Mouse (Mus musculus): ENCODE measurements around the gene Iqsec1.

The Iqsec1 gene

GRCm38 (mm10) chr6:90988648-90989317, at the start of gene Iqsec1:
Gene Iqsec1 (minus strand): TSS chr6:90988685.
- Histone ChIP-seq H3K27me3 (ENCODE audit: control insufficient read depth, insufficient read depth, low read length, poor library complexity, severe bottlenecking) (no peaks in the 10 kb centered on the region), H3K36me3 (ENCODE audit: control insufficient read depth, insufficient read depth, low read length, poor library complexity, severe bottlenecking) (no peaks in the 10 kb centered on the region)
- DNase-seq (ENCODE audit: low read depth, low spot score), result peak; percentile 74

GRCm38 (mm10) chr6:91028256-91028655, 39.8 kb upstream of the Iqsec1 start:
- no peaks in the 10 kb centered on the region for H3K27me3 ChIP-seq (ENCODE audit: control insufficient read depth, insufficient read depth, low read length, poor library complexity, severe bottlenecking)

GRCm38 (mm10) chr6:91020810-91021209, 32.3 kb upstream of the Iqsec1 start:
- DNase-seq (ENCODE audit: low read depth, low spot score), result no peak
- no peaks in the 10 kb centered on the region for H3K27me3 ChIP-seq (ENCODE audit: control insufficient read depth, insufficient read depth, low read length, poor library complexity, severe bottlenecking)
- peaks cover 6% of the 10 kb centered on the region for H3K36me3 ChIP-seq (ENCODE audit: control insufficient read depth, insufficient read depth, low read length, poor library complexity, severe bottlenecking)

More at GRCm38 (mm10) chr6:91028256-91028655, 39.8 kb upstream of the Iqsec1 start:
- no peak for DNase-seq (ENCODE audit: low read depth, low spot score)
- peaks cover 6% of the 10 kb centered on the region for H3K36me3 ChIP-seq (ENCODE audit: control insufficient read depth, insufficient read depth, low read length, poor library complexity, severe bottlenecking)

GRCm38 (mm10) chr6:91016600-91017230, 28.2 kb upstream of the Iqsec1 start:
- no peaks in the 10 kb centered on the region for H3K27me3 ChIP-seq (ENCODE audit: control insufficient read depth, insufficient read depth, low read length, poor library complexity, severe bottlenecking)

GRCm38 (mm10) chr6:91014198-91014958, 25.9 kb upstream of the Iqsec1 start:
- Histone ChIP-seq H3K36me3 (ENCODE audit: control insufficient read depth, insufficient read depth, low read length, poor library complexity, severe bottlenecking) (peaks cover 4% of the 10 kb centered on the region), H3K27me3 (ENCODE audit: control insufficient read depth, insufficient read depth, low read length, poor library complexity, severe bottlenecking) (no peaks in the 10 kb centered on the region)
- DNase-seq (ENCODE audit: low read depth, low spot score), result no peak

More at GRCm38 (mm10) chr6:91016600-91017230, 28.2 kb upstream of the Iqsec1 start:
- H3K36me3 ChIP-seq (ENCODE audit: control insufficient read depth, insufficient read depth, low read length, poor library complexity, severe bottlenecking), result peaks cover 6% of the 10 kb centered on the region
- no peak for DNase-seq (ENCODE audit: low read depth, low spot score)

GRCm38 (mm10) chr6:91012458-91012857, 24.0 kb upstream of the Iqsec1 start:
- peaks cover 3% of the 10 kb centered on the region; the same call in 1 of the 2 replicates for H3K36me3 ChIP-seq (ENCODE audit: control insufficient read depth, insufficient read depth, low read length, poor library complexity, severe bottlenecking)
- DNase-seq (ENCODE audit: low read depth, low spot score), result no peak

GRCm38 (mm10) chr6:91011568-91011967, 23.1 kb upstream of the Iqsec1 start:
- no peak for DNase-seq (ENCODE audit: low read depth, low spot score)
- H3K36me3 ChIP-seq (ENCODE audit: control insufficient read depth, insufficient read depth, low read length, poor library complexity, severe bottlenecking), result peaks cover 3% of the 10 kb centered on the region; the same call in 1 of the 2 replicates

More at GRCm38 (mm10) chr6:91012458-91012857, 24.0 kb upstream of the Iqsec1 start:
- no peaks in the 10 kb centered on the region for H3K27me3 ChIP-seq (ENCODE audit: control insufficient read depth, insufficient read depth, low read length, poor library complexity, severe bottlenecking)

GRCm38 (mm10) chr6:91008284-91008830, 19.9 kb upstream of the Iqsec1 start:
- Histone ChIP-seq H3K27me3 (ENCODE audit: control insufficient read depth, insufficient read depth, low read length, poor library complexity, severe bottlenecking) (no peaks in the 10 kb centered on the region), H3K36me3 (ENCODE audit: control insufficient read depth, insufficient read depth, low read length, poor library complexity, severe bottlenecking) (no peaks in the 10 kb centered on the region; the same call in 1 of the 2 replicates)
- no peak for DNase-seq (ENCODE audit: low read depth, low spot score)

More at GRCm38 (mm10) chr6:91011568-91011967, 23.1 kb upstream of the Iqsec1 start:
- no peaks in the 10 kb centered on the region for H3K27me3 ChIP-seq (ENCODE audit: control insufficient read depth, insufficient read depth, low read length, poor library complexity, severe bottlenecking)

GRCm38 (mm10) chr6:91007207-91007606, 18.7 kb upstream of the Iqsec1 start:
- Histone ChIP-seq H3K36me3 (ENCODE audit: control insufficient read depth, insufficient read depth, low read length, poor library complexity, severe bottlenecking) (no peaks in the 10 kb centered on the region), H3K27me3 (ENCODE audit: control insufficient read depth, insufficient read depth, low read length, poor library complexity, severe bottlenecking) (no peaks in the 10 kb centered on the region)
- DNase-seq (ENCODE audit: low read depth, low spot score), result no peak

- no peak for DNase-seq (ENCODE audit: low read depth, low spot score)
- H3K36me3 ChIP-seq (ENCODE audit: control insufficient read depth, insufficient read depth, low read length, poor library complexity, severe bottlenecking), result no peaks in the 10 kb centered on the region
- H3K27me3 ChIP-seq (ENCODE audit: control insufficient read depth, insufficient read depth, low read length, poor library complexity, severe bottlenecking), result no peaks in the 10 kb centered on the region
Observed at GRCm38 (mm10) chr6:91004157-91004556, 15.7 kb upstream of the Iqsec1 start.

GRCm38 (mm10) chr6:91003310-91003995, 15.0 kb upstream of the Iqsec1 start:
- Histone ChIP-seq H3K27me3 (ENCODE audit: control insufficient read depth, insufficient read depth, low read length, poor library complexity, severe bottlenecking) (no peaks in the 10 kb centered on the region), H3K36me3 (ENCODE audit: control insufficient read depth, insufficient read depth, low read length, poor library complexity, severe bottlenecking) (no peaks in the 10 kb centered on the region)
- no peak for DNase-seq (ENCODE audit: low read depth, low spot score)

- DNase-seq (ENCODE audit: low read depth, low spot score), result no peak
- Histone ChIP-seq H3K27me3 (ENCODE audit: control insufficient read depth, insufficient read depth, low read length, poor library complexity, severe bottlenecking) (no peaks in the 10 kb centered on the region), H3K36me3 (ENCODE audit: control insufficient read depth, insufficient read depth, low read length, poor library complexity, severe bottlenecking) (no peaks in the 10 kb centered on the region)
Observed at GRCm38 (mm10) chr6:91001566-91001965, 13.1 kb upstream of the Iqsec1 start.

GRCm38 (mm10) chr6:91000819-91001525, 12.5 kb upstream of the Iqsec1 start:
- no peak for DNase-seq (ENCODE audit: low read depth, low spot score)
- Histone ChIP-seq H3K36me3 (ENCODE audit: control insufficient read depth, insufficient read depth, low read length, poor library complexity, severe bottlenecking) (no peaks in the 10 kb centered on the region), H3K27me3 (ENCODE audit: control insufficient read depth, insufficient read depth, low read length, poor library complexity, severe bottlenecking) (no peaks in the 10 kb centered on the region)

GRCm38 (mm10) chr6:90999176-90999575, 10.7 kb upstream of the Iqsec1 start:
- no peak for DNase-seq (ENCODE audit: low read depth, low spot score)
- H3K27me3 ChIP-seq (ENCODE audit: control insufficient read depth, insufficient read depth, low read length, poor library complexity, severe bottlenecking), result no peaks in the 10 kb centered on the region
- H3K36me3 ChIP-seq (ENCODE audit: control insufficient read depth, insufficient read depth, low read length, poor library complexity, severe bottlenecking), result no peaks in the 10 kb centered on the region

All from splenic B cell, adult 2 months (primary cell).